12 mouse cellular contexts compared by ENCODE assay signal in the genomic region with DNA sequence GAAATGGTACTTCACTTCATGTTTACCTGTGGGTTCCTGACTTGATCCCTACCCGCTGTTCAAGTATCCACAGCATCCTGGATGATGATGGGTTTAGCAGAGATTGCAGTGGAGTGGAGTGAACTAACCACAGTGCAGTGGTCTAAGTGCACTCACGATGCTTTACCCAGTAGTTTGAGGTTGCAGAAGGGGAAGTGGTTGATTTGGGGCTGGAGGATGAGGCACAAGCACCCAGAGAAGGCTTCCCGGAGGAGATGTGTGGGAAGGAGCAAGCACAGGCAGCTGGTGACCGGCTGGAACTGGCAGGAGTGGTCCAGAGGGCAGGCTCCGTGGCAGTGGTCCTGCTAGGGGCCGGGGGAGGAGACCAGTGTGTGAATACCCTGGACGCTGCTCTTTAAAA. TPM values are rescaled to one million over a fixed set of nuclear protein-coding genes. Genes with fewer than 3 reads are reported as not detected.
DNase-seq lines count a peak whose midpoint lies in the region; ATAC-seq and TF ChIP-seq lines count a peak whose summit lies in the region.
"Had no signal": no experiment of that assay in that cellular context is flagged by ENCODE, and none has a peak within 500 bp of the region (broad histone marks: within the 10 kb centered on the region; RNA-seq: fewer than 3 reads in every experiment).

No protein-coding gene starts in this region.

- peaks cover 2% of the 10 kb centered on the region for H3K4me1 ChIP-seq in heart, adult 2 months (ENCODE audit: control insufficient read depth, insufficient read depth, low read length)
- peaks cover 20% of the 10 kb centered on the region for H3K4me1 ChIP-seq in brown adipose tissue, adult 24 weeks (ENCODE audit: control insufficient read depth, insufficient read depth, insufficient read length, low read length)
- H3K4me1 ChIP-seq in forebrain, embryonic 13.5 days, result no peaks in the 10 kb centered on the region
- H3K4me1 ChIP-seq: hindbrain, embryonic 15.5 days; neural tube, embryonic 12.5 days had no signal

- no peak for TF ChIP-seq CTCF in heart, adult 2 months (IDR thresholded peaks at IDR 0.05)

- ATAC-seq in megakaryocyte progenitor cell, adult 5-6 weeks (replicated peaks; ENCODE audit: poor library complexity), result peak; percentile 93
- no peak for ATAC-seq in forebrain, embryonic 13.5 days

- no peak overlapping the region for H3K9ac ChIP-seq in heart, adult 2 months (ENCODE audit: low read depth, low read length)
- H3K9ac ChIP-seq in forebrain, embryonic 13.5 days, result no peak overlapping the region
- H3K9ac ChIP-seq: hindbrain, embryonic 15.5 days; neural tube, embryonic 12.5 days had no signal

- H3K27ac ChIP-seq in heart, adult 2 months, result peak overlapping the region; percentile 52
- H3K27ac ChIP-seq in brown adipose tissue, adult 24 weeks (replicated peaks; ENCODE audit: low read depth, low read length), result peak overlapping the region; percentile 33; the same call in 1 of the 2 replicates
- no peak overlapping the region for H3K27ac ChIP-seq in forebrain, embryonic 13.5 days
- H3K27ac ChIP-seq: hindbrain, embryonic 15.5 days; neural tube, embryonic 12.5 days had no signal

- WGBS in heart, adult 2 months, result 63% methylated on average over 7 of the region's 7 CpGs
- 87% methylated on average over 7 of the region's 7 CpGs for WGBS in forebrain, embryonic 13.5 days

- no peaks in the 10 kb centered on the region for H3K27me3 ChIP-seq in heart, adult 2 months (ENCODE audit: control insufficient read depth, insufficient read depth, low read length)
- no peaks in the 10 kb centered on the region for H3K27me3 ChIP-seq in forebrain, embryonic 13.5 days
- H3K27me3 ChIP-seq: hindbrain, embryonic 15.5 days; neural tube, embryonic 12.5 days had no signal

- no peak overlapping the region for H3K4me2 ChIP-seq in forebrain, embryonic 13.5 days
- H3K4me2 ChIP-seq: hindbrain, embryonic 15.5 days; neural tube, embryonic 12.5 days had no signal

- no peak for TF ChIP-seq EP300 in heart, adult 2 months (IDR thresholded peaks at IDR 0.05; ENCODE audit: insufficient read depth, low read depth, low read length)

- intact Hi-C loops in heart, adult 2 months (cut with DNase I), result no loop called here
- intact Hi-C loops in heart, postnatal 10 days (cut with DNase I), result no loop called here

- no peak overlapping the region for H3K4me3 ChIP-seq in heart, adult 2 months
- no peak overlapping the region for H3K4me3 ChIP-seq in brown adipose tissue, adult 24 weeks (ENCODE audit: insufficient read depth, low read depth, low read length)
- no peak overlapping the region for H3K4me3 ChIP-seq in forebrain, embryonic 13.5 days
- H3K4me3 ChIP-seq: hindbrain, embryonic 15.5 days; neural tube, embryonic 12.5 days had no signal

- no peak for DNase-seq in heart, adult 2 months
- DNase-seq in heart, postnatal 10 days, result no peak
- DNase-seq in 3134 (ENCODE audit: extremely low read depth, insufficient read length, low spot score), result peak; percentile 21
- DNase-seq in embryo, embryonic 11 days, result no peak
- no peak for DNase-seq in frontal cortex, postnatal 36 days (ENCODE audit: low spot score in 2 of 2)
- DNase-seq: cerebellum, postnatal 25 days; thymus, postnatal 14 days had no signal

- H3K36me3 ChIP-seq in heart, adult 2 months (ENCODE audit: control insufficient read depth, insufficient read depth, low read length), result no peaks in the 10 kb centered on the region
- peaks cover 36% of the 10 kb centered on the region for H3K36me3 ChIP-seq in forebrain, embryonic 13.5 days (ENCODE audit: poor library complexity, severe bottlenecking)
- H3K36me3 ChIP-seq: hindbrain, embryonic 15.5 days had no signal

- no peak for TF ChIP-seq POLR2A in heart, adult 2 months (IDR thresholded peaks at IDR 0.05; ENCODE audit: insufficient read depth, low read depth, low read length)

- H3K79me2 ChIP-seq in heart, adult 2 months (replicated peaks; ENCODE audit: control insufficient read depth, insufficient read depth, low read length), result no peaks in the 10 kb centered on the region; the same call in 1 of the 2 replicates

- no peaks in the 10 kb centered on the region for H3K9me3 ChIP-seq in forebrain, embryonic 13.5 days (replicated peaks)
- H3K9me3 ChIP-seq: hindbrain, embryonic 15.5 days; neural tube, embryonic 12.5 days had no signal

RNA-seq across cellular contexts. Expression of a gene that starts 16.1 kb away (rescaled TPM):
- 1 to 10 TPM; 7.4 to 9.4 TPM for total RNA-seq in heart, adult 2 months (2021)
- polyA plus RNA-seq in heart, adult 2 months (2012; rRNA removed), result 10.1 and 12.6 TPM in 2 replicates
- 10 to 100 TPM; 22.5 to 24.8 TPM for total RNA-seq in heart, postnatal 10 days (2021)
- polyA plus RNA-seq in brown adipose tissue, adult 24 weeks (2012; ENCODE audit: insufficient read depth, insufficient read length, missing spikeins), result 11.6 and 14.3 TPM in 2 replicates
- total RNA-seq in megakaryocyte progenitor cell, adult 5-6 weeks (2015), result 10.6 and 10.7 TPM in 2 replicates
- 4.3 and 6.8 TPM in 2 replicates for total RNA-seq in megakaryocyte progenitor cell, adult 5-6 weeks (2017)
- polyA plus RNA-seq in forebrain, embryonic 13.5 days (2015; fragmentation: Nextera tagmentation; extraction: Ambion mirVana), result 47.5 and 50.2 TPM in 2 replicates

RNA-seq across cellular contexts. Expression of a gene that starts 55.5 kb away (rescaled TPM):
- total RNA-seq in heart, adult 2 months (2021), result 1 to 10 TPM; 1.5 to 3.7 TPM
- 2.5 and 3.1 TPM in 2 replicates for polyA plus RNA-seq in heart, adult 2 months (2012; rRNA removed)
- total RNA-seq in heart, postnatal 10 days (2021), result 1 to 10 TPM; 2.5 to 3.9 TPM
- polyA plus RNA-seq in brown adipose tissue, adult 24 weeks (2012; ENCODE audit: insufficient read depth, insufficient read length, missing spikeins), result 1.2 and 1.5 TPM in 2 replicates
- 1.9 and 2.7 TPM in 2 replicates for total RNA-seq in megakaryocyte progenitor cell, adult 5-6 weeks (2015)
- total RNA-seq in megakaryocyte progenitor cell, adult 5-6 weeks (2017), result 2.3 and 5.3 TPM in 2 replicates
- 8.3 and 8.9 TPM in 2 replicates for polyA plus RNA-seq in forebrain, embryonic 13.5 days (2015; fragmentation: Nextera tagmentation; extraction: Ambion mirVana)
